Mouse (Mus musculus) stomach, embryonic 15.5 days (tissue): ENCODE measurements at regions not wholly inside any gene's neighbourhood (a gene's known extent, or its start where the extent isn't known, plus 50 kb on each side); places are given as distances from the start of the nearest gene placed in this dataset.

Experiments
- ATAC-seq: fragments of 200-750 bp; cut with Nextera tagmentation; 2 replicates; pipeline ENCODE4 v1.8.0; 2017; ENCODE audit warnings: low read depth, moderate number of reproducible peaks, moderate TSS enrichment; ENCODE audit not compliant: insufficient read depth, low FRiP score
- H3K27ac ChIP-seq: fragments of 300-500 bp; sonication (generic); 2 replicates; pipeline ENCODE4 v1.5.1; 2015; ENCODE audit warnings: mild to moderate bottlenecking, inconsistent platforms
- H3K27me3 ChIP-seq: fragments of 300-500 bp; sonication (generic); replicated peaks from 2 replicates; pipeline ENCODE4 v1.6.1; 2015; ENCODE audit warnings: inconsistent platforms
- H3K36me3 ChIP-seq: fragments of 300-500 bp; sonication (generic); 2 replicates; pipeline ENCODE4 v1.6.1; 2015; ENCODE audit warnings: inconsistent platforms
- H3K4me1 ChIP-seq: fragments of 300-500 bp; sonication (generic); 2 replicates; pipeline ENCODE4 v1.6.1; 2015; ENCODE audit warnings: inconsistent platforms
- H3K4me2 ChIP-seq: fragments of 300-500 bp; sonication (generic); 2 replicates; pipeline ENCODE4 v1.6.1; 2015; ENCODE audit warnings: mild to moderate bottlenecking, inconsistent platforms
- H3K4me3 ChIP-seq: fragments of 300-500 bp; sonication (generic); replicated peaks from 2 replicates; pipeline ENCODE4 v1.5.1; 2015; ENCODE audit warnings: inconsistent platforms
- H3K9ac ChIP-seq: fragments of 300-500 bp; sonication (generic); 2 replicates; pipeline ENCODE4 v1.6.1; 2015; ENCODE audit warnings: inconsistent platforms
- H3K9me3 ChIP-seq: fragments of 300-500 bp; sonication (generic); 2 replicates; pipeline ENCODE4 v1.6.1; 2016; ENCODE audit warnings: inconsistent platforms
- WGBS: fragments of 180-500 bp; shearing (Covaris S2); methylation state at CpG from one replicate; pipeline ENCODE4 v1.1.7; 2015; 5-methylcytosine and 5-hydroxymethylcytosine counted together

DNA sequence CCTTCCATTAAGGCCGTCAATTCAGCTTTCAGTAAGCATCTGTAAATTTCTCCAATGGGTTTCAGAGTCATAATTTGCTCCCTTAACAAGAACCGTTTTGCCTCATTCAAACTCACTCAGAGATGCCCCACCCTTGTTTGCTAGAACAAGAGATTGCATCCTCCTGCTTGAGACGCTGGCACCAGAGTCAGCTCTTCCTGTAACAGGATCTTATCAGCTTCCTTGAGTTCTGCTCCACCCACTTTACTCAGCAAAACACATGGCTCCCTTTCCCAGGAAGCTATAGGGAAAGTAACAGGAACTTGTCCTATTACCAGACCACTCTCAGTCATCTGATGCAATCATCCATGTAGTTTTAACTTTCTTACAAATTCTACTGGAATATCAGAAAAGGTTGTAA is 52.7 kb upstream of the Wscd1 start:
- Histone ChIP-seq H3K9ac (no peak overlapping the region), H3K4me2 (no peak overlapping the region), H3K27me3 (no peaks in the 10 kb centered on the region), H3K27ac (no peak overlapping the region), H3K4me1 (no peaks in the 10 kb centered on the region), H3K36me3 (no peaks in the 10 kb centered on the region), H3K9me3 (no peaks in the 10 kb centered on the region), H3K4me3 (no peak overlapping the region)
- no peak for ATAC-seq
- WGBS: 32% methylated on average over 3 of the region's 3 CpGs

GRCm38 (mm10) chr11:71698836-71699235 is 50.9 kb upstream of the Wscd1 start:
- Histone ChIP-seq H3K4me1 (no peaks in the 10 kb centered on the region), H3K9ac (no peak overlapping the region), H3K27ac (no peak overlapping the region), H3K4me2 (no peak overlapping the region), H3K27me3 (no peaks in the 10 kb centered on the region), H3K4me3 (no peak overlapping the region), H3K36me3 (no peaks in the 10 kb centered on the region), H3K9me3 (no peaks in the 10 kb centered on the region)
- 87% methylated on average over 4 of the region's 4 CpGs for WGBS
- no peak for ATAC-seq
